Mouse (Mus musculus) cerebellum, adult (tissue): ENCODE data around the gene Agmo.

Source experiments
- ATAC-seq: cut with Nextera tagmentation; 2 replicates; pipeline ENCODE4 v1.9.2; 2017; ENCODE audit warnings: mild to moderate bottlenecking, moderate library complexity, mixed read lengths; ENCODE audit not compliant: insufficient number of reproducible peaks, low FRiP score, low TSS enrichment

The Agmo gene

DNA sequence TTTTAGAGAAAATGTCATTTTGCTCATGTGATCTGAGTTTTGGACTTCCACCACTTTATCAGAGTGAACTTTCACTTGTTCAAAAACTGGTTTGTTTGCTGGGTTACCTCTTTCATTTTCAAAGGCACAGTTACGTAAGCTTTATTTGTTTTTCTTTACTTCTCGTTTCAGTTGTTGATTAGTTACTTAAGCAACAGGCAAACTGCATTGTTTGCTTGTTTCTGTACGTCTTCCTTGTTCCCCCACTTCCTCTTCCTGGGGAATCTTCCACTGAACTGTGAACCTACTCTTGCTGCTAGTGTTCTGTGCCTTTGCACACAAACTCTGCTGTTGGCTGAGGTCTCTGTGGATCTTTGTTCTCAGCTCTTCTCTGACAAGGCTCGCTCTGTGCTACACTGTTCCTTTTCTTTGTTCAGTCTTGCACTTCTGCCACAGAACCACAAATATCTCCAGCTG lies at the start of gene Agmo:
Gene Agmo (plus strand): TSS at position 76 of the 456 bp plus-strand sequence.
- ATAC-seq = 0 out of 2 replicates have a peak, but pooled peaks have one; percentile 56

GRCm38 (mm10) chr12:37231119-37231518 lies 10.3 kb upstream of the Agmo start:
- ATAC-seq = no peak

GRCm38 (mm10) chr12:37240975-37241565 lies 371 bp upstream of the Agmo start:
- ATAC-seq = no peak

GRCm38 (mm10) chr12:37242484-37242883 lies 1.0 kb downstream of the Agmo start:
- no peak for ATAC-seq

DNA sequence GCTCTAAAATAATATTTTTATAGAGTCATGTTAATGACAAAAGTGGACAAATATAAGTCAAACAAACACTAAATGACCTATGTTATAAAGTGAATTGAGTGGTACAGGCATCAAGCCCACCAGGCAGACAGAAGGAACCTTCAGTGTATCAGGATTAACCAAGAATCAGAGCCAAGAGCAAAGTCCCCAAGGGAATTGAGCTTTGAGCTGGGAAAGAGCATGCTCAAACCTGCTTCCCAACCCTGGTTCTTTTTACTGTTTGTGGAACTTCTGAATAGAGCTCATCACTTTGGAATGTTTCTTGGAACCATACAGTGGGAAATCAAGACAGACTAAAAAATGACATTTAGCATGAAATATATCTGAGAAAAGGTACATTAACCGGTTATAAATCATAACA lies 3.4 kb downstream of the Agmo start:
- ATAC-seq = no peak

GRCm38 (mm10) chr12:37251688-37252087 lies 10.2 kb downstream of the Agmo start:
- ATAC-seq = no peak

- no peak for ATAC-seq
Observed at GRCm38 (mm10) chr12:37257099-37257498, 15.7 kb downstream of the Agmo start.

- ATAC-seq = no peak
Observed at GRCm38 (mm10) chr12:37259771-37260528, 18.5 kb downstream of the Agmo start.

GRCm38 (mm10) chr12:37263685-37264084 lies 22.2 kb downstream of the Agmo start:
- no peak for ATAC-seq

GRCm38 (mm10) chr12:37268636-37269152 lies 27.3 kb downstream of the Agmo start:
- ATAC-seq = no peak

DNA sequence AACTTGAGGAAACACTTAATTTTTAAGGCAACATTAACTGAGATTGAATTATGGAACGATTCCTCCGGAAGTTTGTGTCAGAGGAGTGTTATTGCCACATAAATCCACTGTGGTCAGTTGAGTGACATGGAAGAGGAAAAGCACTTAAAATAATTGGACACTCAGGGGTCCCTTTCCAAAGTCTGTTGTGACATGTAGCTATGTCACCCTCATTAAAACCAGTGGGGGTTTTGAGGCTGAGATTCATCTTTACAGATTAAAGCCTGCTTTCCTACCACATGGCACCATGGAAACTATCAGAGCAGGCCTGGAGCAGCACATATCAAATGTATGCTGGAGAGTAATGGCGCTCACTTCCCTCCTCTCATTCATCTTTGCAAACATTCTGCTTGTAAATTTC lies 31.2 kb downstream of the Agmo start:
- ATAC-seq = no peak

DNA sequence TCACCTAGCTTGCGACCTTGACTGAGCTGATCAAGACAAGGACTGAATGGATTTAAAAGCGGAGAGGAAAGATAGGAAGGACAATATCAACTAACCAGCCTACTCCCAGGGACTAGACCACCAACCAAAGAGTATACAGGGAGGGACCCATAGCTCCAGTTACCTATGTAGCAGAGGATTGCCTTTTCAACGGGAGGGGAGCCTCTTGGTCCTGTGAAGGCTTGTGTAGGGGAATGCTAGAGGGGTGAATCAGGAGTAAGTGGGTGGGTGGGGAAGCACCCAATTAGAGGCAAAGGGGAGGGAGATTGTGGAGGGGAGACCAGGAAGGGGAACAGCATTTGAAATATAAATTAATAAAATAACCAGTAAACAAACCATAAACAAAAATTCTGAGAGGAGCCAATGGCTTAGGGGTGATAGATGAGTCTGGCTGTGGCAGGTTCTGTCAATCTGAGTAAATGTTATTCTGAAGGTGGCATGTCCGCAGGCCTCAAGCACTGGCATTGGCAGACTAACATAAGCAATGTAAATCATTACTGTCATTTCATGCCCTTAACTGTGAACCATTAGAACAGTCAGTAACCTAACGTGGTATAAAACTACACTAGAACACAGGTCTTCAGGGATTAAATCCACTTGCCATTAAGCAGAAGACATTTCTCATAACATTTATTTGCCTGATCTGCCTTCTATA lies 32.7 kb downstream of the Agmo start:
- ATAC-seq = no peak

DNA sequence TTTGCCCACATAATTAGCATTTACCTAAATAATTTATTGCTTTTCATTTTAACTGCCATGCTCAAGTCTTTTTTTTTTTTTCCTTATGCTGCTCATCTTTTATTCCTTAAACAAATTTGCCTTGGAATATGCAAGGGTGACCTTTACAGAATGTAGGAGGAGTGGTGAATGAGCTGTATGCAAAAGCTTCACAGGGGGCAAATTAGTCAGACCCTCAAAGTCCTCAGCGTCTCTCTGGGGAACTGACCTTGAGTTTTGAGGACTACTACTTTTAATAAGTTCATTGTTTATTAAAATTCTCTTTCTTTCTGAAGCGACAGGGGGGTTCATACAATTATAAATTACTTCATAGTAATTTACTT lies 33.2 kb downstream of the Agmo start:
- ATAC-seq = no peak

- no peak for ATAC-seq
Observed at GRCm38 (mm10) chr12:37306956-37307466, 65.6 kb downstream of the Agmo start.

- ATAC-seq = no peak
Observed at GRCm38 (mm10) chr12:37310786-37311185, 69.3 kb downstream of the Agmo start.

DNA sequence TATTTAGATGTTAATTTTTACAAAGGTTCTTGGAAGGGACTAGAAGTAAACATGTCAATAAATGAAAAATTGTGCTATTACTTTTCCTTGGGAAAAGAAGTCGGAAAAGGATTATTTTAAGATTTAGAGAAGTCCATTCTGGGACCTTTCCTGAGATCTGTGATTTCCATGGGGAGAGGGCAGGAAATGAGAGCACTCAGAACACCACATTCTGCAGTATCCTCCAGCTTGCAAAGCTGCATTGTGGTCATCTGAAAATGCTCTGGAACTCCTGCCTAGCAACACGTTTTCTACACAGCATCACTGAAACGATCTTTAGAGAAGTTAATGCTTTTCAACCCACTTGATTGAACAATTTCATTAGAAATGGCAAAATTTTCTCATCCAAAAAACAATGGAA lies 81.4 kb downstream of the Agmo start:
- no peak for ATAC-seq

GRCm38 (mm10) chr12:37334987-37335386 lies 93.5 kb downstream of the Agmo start:
- ATAC-seq = no peak

GRCm38 (mm10) chr12:37344225-37344624 lies 102.8 kb downstream of the Agmo start:
- ATAC-seq = no peak

GRCm38 (mm10) chr12:37345696-37346095 lies 104.3 kb downstream of the Agmo start:
- ATAC-seq = no peak

DNA sequence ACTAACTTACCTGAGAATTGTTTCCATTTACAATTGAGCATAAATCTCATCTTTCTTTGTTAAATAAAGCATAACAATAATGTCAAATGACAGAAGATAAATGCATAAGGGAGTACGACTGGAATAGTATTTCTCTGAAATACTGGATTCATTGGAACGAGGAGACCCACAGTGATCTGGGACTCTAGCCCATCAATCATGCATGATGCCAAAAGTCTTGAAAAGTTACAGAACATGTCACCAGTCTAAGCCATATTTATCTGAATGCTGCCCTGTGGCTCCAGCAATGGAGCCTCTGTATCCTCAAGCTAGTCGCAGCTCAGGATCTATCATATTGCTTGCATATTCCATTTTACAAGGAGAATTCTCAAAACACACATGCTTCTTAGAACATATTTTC lies 150.9 kb downstream of the Agmo start:
- ATAC-seq = no peak

DNA sequence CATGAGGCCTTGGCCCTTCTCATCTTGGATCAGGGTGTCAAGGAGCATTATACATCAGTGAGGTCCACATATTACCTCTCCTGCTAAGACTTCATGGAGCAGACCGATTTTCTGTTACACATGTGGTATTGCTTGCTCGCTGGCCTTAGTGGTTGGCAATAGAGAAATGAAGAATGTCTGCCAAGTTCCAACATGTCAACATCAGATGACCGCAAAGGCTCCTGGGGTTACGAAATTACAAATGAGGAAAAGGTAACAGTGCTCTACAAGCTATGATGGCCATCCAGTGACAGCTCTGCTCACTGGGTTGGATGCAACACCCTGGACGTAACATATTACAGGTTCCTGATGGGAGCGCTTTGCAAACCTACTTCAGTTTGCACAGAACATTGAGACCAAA lies 161.1 kb downstream of the Agmo start:
- no peak for ATAC-seq
